Mouse (Mus musculus) megakaryocyte, embryonic 14.5 days (primary cell): ENCODE results near the gene Ttll11.

Experiments
- FLI1 ChIP-seq: IDR thresholded peaks from 2 replicates; pipeline ENCODE4 v1.6.1; 2012; ENCODE audit warnings: low read length, inconsistent platforms, mixed read lengths
- GATA1 ChIP-seq: IDR thresholded peaks from 3 replicates; pipeline ENCODE4 v1.6.1; 2012; ENCODE audit warnings: mixed read lengths, low read length, inconsistent platforms, borderline replicate concordance

GRCm38 (mm10) chr2:35810027-35810426 lies 169.7 kb downstream of the Ttll11 start:
- TF ChIP-seq GATA1 (no peak), FLI1 (no peak)
